Mouse (Mus musculus): ENCODE data around the gene Adcy4.

Gene Adcy4

GRCm38 (mm10) chr14:55743711-55744110 is 40.2 kb downstream of the Adcy4 start:
- TF ChIP-seq GATA4 (IDR thresholded peaks at IDR 0.05; ENCODE audit: insufficient replicate concordance, low read length) = no peak

GRCm38 (mm10) chr14:55737086-55737687 is 46.7 kb downstream of the Adcy4 start:
- no peak for TF ChIP-seq GATA4 (IDR thresholded peaks at IDR 0.05; ENCODE audit: insufficient replicate concordance, low read length)

GRCm38 (mm10) chr14:55735758-55736157 is 48.1 kb downstream of the Adcy4 start:
- no peak for TF ChIP-seq GATA4 (IDR thresholded peaks at IDR 0.05; ENCODE audit: insufficient replicate concordance, low read length)

- TF ChIP-seq GATA4 (IDR thresholded peaks at IDR 0.05; ENCODE audit: insufficient replicate concordance, low read length) = no peak
These were observed 48.6 kb downstream of the Adcy4 start for GRCm38 (mm10) chr14:55735334-55735733.

GRCm38 (mm10) chr14:55734869-55735268 is 49.0 kb downstream of the Adcy4 start:
- no peak for TF ChIP-seq GATA4 (IDR thresholded peaks at IDR 0.05; ENCODE audit: insufficient replicate concordance, low read length)

- TF ChIP-seq GATA4 (IDR thresholded peaks at IDR 0.05; ENCODE audit: insufficient replicate concordance, low read length) = no peak
These were observed 50.0 kb downstream of the Adcy4 start for GRCm38 (mm10) chr14:55733889-55734288.

- TF ChIP-seq GATA4 (IDR thresholded peaks at IDR 0.05; ENCODE audit: insufficient replicate concordance, low read length) = no peak
These were observed 53.3 kb downstream of the Adcy4 start for GRCm38 (mm10) chr14:55730531-55731032.

GRCm38 (mm10) chr14:55730116-55730515 is 53.8 kb downstream of the Adcy4 start:
- TF ChIP-seq GATA4 (IDR thresholded peaks at IDR 0.05; ENCODE audit: insufficient replicate concordance, low read length) = no peak

- TF ChIP-seq GATA4 (IDR thresholded peaks at IDR 0.05; ENCODE audit: insufficient replicate concordance, low read length) = no peak
These were observed 55.8 kb downstream of the Adcy4 start for GRCm38 (mm10) chr14:55727889-55728685.

GRCm38 (mm10) chr14:55726261-55726660 is 57.6 kb downstream of the Adcy4 start:
- TF ChIP-seq GATA4 (IDR thresholded peaks at IDR 0.05; ENCODE audit: insufficient replicate concordance, low read length) = no peak

- TF ChIP-seq GATA4 (IDR thresholded peaks at IDR 0.05; ENCODE audit: insufficient replicate concordance, low read length) = peak; percentile 52; the same call in 1 of the 2 replicates
These were observed 59.5 kb downstream of the Adcy4 start for GRCm38 (mm10) chr14:55724411-55724871.

GRCm38 (mm10) chr14:55723433-55723832 is 60.5 kb downstream of the Adcy4 start:
- no peak for TF ChIP-seq GATA4 (IDR thresholded peaks at IDR 0.05; ENCODE audit: insufficient replicate concordance, low read length)

- no peak for TF ChIP-seq GATA4 (IDR thresholded peaks at IDR 0.05; ENCODE audit: insufficient replicate concordance, low read length)
These were observed 61.4 kb downstream of the Adcy4 start for GRCm38 (mm10) chr14:55722438-55722945.

GRCm38 (mm10) chr14:55721700-55722437 is 62.0 kb downstream of the Adcy4 start, which contains the start of gene Rabggta:
Gene Rabggta (minus strand): TSS chr14:55722263.
- TF ChIP-seq GATA4 (IDR thresholded peaks at IDR 0.05; ENCODE audit: insufficient replicate concordance, low read length) = no peak

- TF ChIP-seq GATA4 (IDR thresholded peaks at IDR 0.05; ENCODE audit: insufficient replicate concordance, low read length) = no peak
These were observed 62.8 kb downstream of the Adcy4 start for GRCm38 (mm10) chr14:55721076-55721475.

Measured in liver, adult (tissue).